12 mouse cellular contexts compared by ENCODE assay signal in the genomic region with DNA sequence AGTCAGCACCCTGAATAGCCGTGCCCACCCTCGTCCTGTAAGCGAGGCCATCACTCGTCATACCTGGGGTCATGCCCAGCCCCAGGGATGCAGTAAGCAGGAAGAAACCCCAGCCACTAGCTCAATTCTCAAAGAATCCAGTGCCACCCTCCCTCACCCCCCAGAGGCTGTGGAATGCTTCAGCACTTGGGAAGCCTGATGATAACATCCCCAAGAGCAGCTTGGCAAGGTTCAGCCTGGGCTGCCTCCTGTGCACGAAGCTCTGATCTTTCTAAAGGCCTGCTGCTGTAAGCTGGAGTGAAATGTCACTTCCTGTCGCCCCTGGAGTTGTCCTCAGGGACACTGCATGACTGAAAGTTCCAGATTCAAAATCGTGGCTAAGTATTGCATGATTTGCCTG.
"Had no signal": no experiment of that assay in that cellular context is flagged by ENCODE, and none has a peak within 500 bp of the region (broad histone marks: within the 10 kb centered on the region; RNA-seq: fewer than 3 reads in every experiment).

No protein-coding gene starts in this region.

- H3K36me3 ChIP-seq: kidney, embryonic 15.5 days; limb, embryonic 15.5 days; midbrain, embryonic 15.5 days; neural tube, embryonic 12.5 days had no signal

- ATAC-seq: liver, embryonic 12.5 days; midbrain, embryonic 15.5 days had no signal

- H3K4me2 ChIP-seq: kidney, embryonic 15.5 days; limb, embryonic 15.5 days; liver, embryonic 12.5 days; lung, embryonic 14.5 days; midbrain, embryonic 11.5 days; midbrain, embryonic 15.5 days; neural tube, embryonic 12.5 days had no signal

- H3K27me3 ChIP-seq: limb, embryonic 15.5 days; midbrain, embryonic 15.5 days; neural tube, embryonic 12.5 days had no signal

- H3K9ac ChIP-seq: kidney, embryonic 15.5 days; limb, embryonic 15.5 days; liver, embryonic 12.5 days; lung, embryonic 14.5 days; midbrain, embryonic 15.5 days; neural tube, embryonic 12.5 days had no signal

- H3K9me3 ChIP-seq: kidney, embryonic 15.5 days; limb, embryonic 15.5 days; liver, embryonic 12.5 days; megakaryocyte, embryonic 14.5 days; midbrain, embryonic 15.5 days; neural tube, embryonic 12.5 days had no signal

- H3K4me3 ChIP-seq: kidney, embryonic 15.5 days; left cerebral cortex, adult 2 months; limb, embryonic 15.5 days; liver, embryonic 12.5 days; megakaryocyte, embryonic 14.5 days; midbrain, embryonic 15.5 days; neural tube, embryonic 12.5 days had no signal

- H3K27ac ChIP-seq: kidney, embryonic 15.5 days; left cerebral cortex, adult 2 months; limb, embryonic 15.5 days; liver, embryonic 12.5 days; midbrain, embryonic 15.5 days; neural tube, embryonic 12.5 days had no signal

- DNase-seq: lung, embryonic 14.5 days; retina, postnatal 1 day; spleen, adult 18-20 months; thymus, postnatal 36 days had no signal
